Mouse (Mus musculus) macrophage (primary cell): ENCODE measurements around the gene Mpnd. TPM values are rescaled to one million over a fixed set of nuclear protein-coding genes. Genes with fewer than 3 reads are reported as not detected.

Experiments used
- H3K27ac ChIP-seq: fragments of 350-480 bp; formaldehyde crosslinking; 2 replicates; pipeline ENCODE4 v1.9.0; 2021
- H3K36me3 ChIP-seq: fragments of 350-480 bp; formaldehyde crosslinking; 2 replicates; pipeline ENCODE4 v1.9.0; 2021; ENCODE audit errors: inconsistent target
- H3K4me3 ChIP-seq: fragments of 350-480 bp; formaldehyde crosslinking; 2 replicates; pipeline ENCODE4 v1.9.0; 2021; ENCODE audit errors: inconsistent target
- H3K79me2 ChIP-seq: fragments of 350-480 bp; formaldehyde crosslinking; 2 replicates; pipeline ENCODE4 v1.9.0; 2021; ENCODE audit errors: inconsistent target
- WGBS: methylation state at CpG from one replicate; pipeline ENCODE4 v1.1.7; 2026; ENCODE audit warnings: inconsistent platforms; ENCODE audit not compliant: missing documents; 5-methylcytosine and 5-hydroxymethylcytosine counted together
- polyA plus RNA-seq: library from polyadenylated mRNA; stranded (reverse); fragments of 250-400 nt; gene quantifications from 3 replicates; pipeline ENCODE4 v1.2.4, GENCODE M21; 2018; ENCODE audit warnings: inconsistent platforms

The Mpnd gene
- polyA plus RNA-seq, 1 experiment from 2014 or later: 42.2 TPM

DNA sequence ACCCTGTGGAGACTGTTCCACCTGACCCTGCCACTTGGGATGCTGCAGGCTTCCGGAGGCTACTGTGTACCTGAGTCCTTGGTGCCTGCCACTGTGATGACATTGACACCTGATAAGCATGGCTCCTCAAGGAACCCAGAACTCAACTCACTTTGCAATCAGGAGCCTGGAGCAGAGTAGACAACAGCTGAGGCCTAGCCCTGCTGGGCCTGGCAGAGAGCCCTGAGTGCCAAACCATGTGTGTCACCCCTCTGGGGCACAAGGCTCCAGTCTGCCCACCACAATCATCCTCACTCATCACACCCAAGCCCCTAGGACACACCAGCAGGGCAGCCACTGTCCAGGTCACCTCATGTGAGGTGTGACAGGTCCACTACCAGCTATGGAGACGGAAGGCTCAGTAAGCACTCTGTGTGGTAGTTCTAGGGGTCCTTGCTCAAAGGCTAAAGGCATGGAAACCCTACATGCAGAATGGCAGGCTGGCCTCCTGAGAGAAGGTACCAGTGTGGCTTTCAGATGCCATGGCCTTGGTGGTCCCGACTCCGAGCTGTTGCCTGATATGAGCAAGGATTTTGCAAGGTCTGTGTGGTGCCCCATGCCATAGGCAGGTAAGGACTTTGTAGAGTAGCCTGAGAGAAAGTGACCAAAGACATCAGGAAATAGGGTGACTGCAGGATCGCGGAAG lies 15.0 kb downstream of the Mpnd start:
- H3K36me3 ChIP-seq: peaks cover 50% of the 10 kb centered on the region
- H3K4me3 ChIP-seq: no peak overlapping the region
- peak overlapping the region; percentile 98 for H3K27ac ChIP-seq
- H3K79me2 ChIP-seq: peaks cover 87% of the 10 kb centered on the region
- 85% methylated on average over 6 of the region's 6 CpGs for WGBS

GRCm38 (mm10) chr17:56021161-56021910 lies 15.8 kb downstream of the Mpnd start:
- 17% methylated on average over 4 of the region's 4 CpGs for WGBS
- Histone ChIP-seq H3K79me2 (peaks cover 95% of the 10 kb centered on the region), H3K4me3 (no peak overlapping the region), H3K27ac (peak overlapping the region; percentile 98), H3K36me3 (peaks cover 43% of the 10 kb centered on the region)

- Histone ChIP-seq H3K79me2 (peaks cover 99% of the 10 kb centered on the region), H3K36me3 (peaks cover 32% of the 10 kb centered on the region; the same call in 1 of the 2 replicates), H3K4me3 (no peak overlapping the region), H3K27ac (peak overlapping the region; percentile 98)
- 78% methylated on average over 2 of the region's 2 CpGs for WGBS
Observed at GRCm38 (mm10) chr17:56022131-56022988, 16.8 kb downstream of the Mpnd start.

- no peak overlapping the region for H3K4me3 ChIP-seq
- peaks cover 27% of the 10 kb centered on the region; the same call in 1 of the 2 replicates for H3K36me3 ChIP-seq
- H3K79me2 ChIP-seq: peaks cover 99% of the 10 kb centered on the region
- 81% methylated on average over 4 of the region's 4 CpGs for WGBS
- peak overlapping the region; percentile 98 for H3K27ac ChIP-seq
Observed at GRCm38 (mm10) chr17:56022989-56023290, 17.4 kb downstream of the Mpnd start.

- WGBS: 9% methylated on average over 5 of the region's 5 CpGs
- H3K79me2 ChIP-seq: peaks cover 100% of the 10 kb centered on the region
- H3K27ac ChIP-seq: peak overlapping the region; percentile 98
- H3K36me3 ChIP-seq: peaks cover 22% of the 10 kb centered on the region; the same call in 1 of the 2 replicates
- no peak overlapping the region for H3K4me3 ChIP-seq
Observed at GRCm38 (mm10) chr17:56023386-56023785, 17.9 kb downstream of the Mpnd start.

DNA sequence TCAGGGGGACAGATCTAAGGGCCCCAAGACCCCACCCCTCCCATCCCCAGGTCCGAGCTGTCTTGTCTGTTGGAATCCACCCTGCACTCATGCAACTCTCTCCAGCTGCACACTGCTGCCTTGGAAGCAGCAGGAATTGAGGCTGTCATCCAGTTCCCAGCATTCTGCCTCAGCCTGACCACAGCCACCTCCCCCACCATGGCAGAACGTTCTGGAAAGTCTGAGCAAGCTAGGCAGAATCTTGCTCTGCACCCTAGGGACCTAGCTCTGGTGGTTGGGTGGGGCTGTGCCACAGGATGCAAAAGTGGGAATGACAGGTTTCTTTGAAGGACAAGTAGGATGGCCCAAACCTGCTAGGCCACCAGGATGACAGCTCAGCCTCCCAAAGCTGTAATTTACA lies 19.0 kb downstream of the Mpnd start:
- WGBS: 68% methylated on average over 2 of the region's 2 CpGs
- peak overlapping the region; percentile 98 for H3K27ac ChIP-seq
- peaks cover 100% of the 10 kb centered on the region for H3K79me2 ChIP-seq
- no peak overlapping the region for H3K4me3 ChIP-seq
- H3K36me3 ChIP-seq: peaks cover 11% of the 10 kb centered on the region; the same call in 1 of the 2 replicates

- Histone ChIP-seq H3K36me3 (peaks cover 7% of the 10 kb centered on the region; the same call in 1 of the 2 replicates), H3K4me3 (no peak overlapping the region), H3K27ac (peak overlapping the region; percentile 98), H3K79me2 (peaks cover 100% of the 10 kb centered on the region)
- WGBS: 75% methylated on average over 5 of the region's 5 CpGs
Observed at GRCm38 (mm10) chr17:56024931-56025330, 19.4 kb downstream of the Mpnd start.

DNA sequence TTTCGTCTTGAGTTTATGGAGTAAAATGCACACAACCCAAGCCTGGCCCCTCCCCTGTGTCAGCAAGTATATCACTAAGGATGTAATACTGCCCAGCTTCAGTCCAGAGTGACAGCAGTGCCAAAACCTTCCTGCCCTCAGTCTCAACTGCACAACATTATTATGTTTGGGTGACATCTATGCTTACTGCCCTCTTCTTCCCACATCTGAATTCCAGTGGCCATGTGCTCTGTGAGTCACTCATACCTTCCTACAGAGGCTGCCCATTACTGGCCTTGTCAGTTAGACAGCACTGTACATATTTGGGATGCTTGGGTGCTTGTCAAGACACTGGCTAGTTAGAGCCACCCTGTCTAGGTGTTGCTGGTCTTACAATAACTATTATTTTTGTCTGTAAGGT lies 20.8 kb downstream of the Mpnd start:
- Histone ChIP-seq H3K4me3 (no peak overlapping the region), H3K27ac (peak overlapping the region; percentile 98), H3K36me3 (no peaks in the 10 kb centered on the region; the same call in 1 of the 2 replicates), H3K79me2 (peaks cover 100% of the 10 kb centered on the region)
- WGBS: 76% methylated on average over 1 of the region's 1 CpGs

- Histone ChIP-seq H3K79me2 (peaks cover 100% of the 10 kb centered on the region), H3K4me3 (no peak overlapping the region), H3K36me3 (no peaks in the 10 kb centered on the region; the same call in 1 of the 2 replicates), H3K27ac (peak overlapping the region; percentile 98)
- 42% methylated on average over 1 of the region's 1 CpGs for WGBS
Observed at GRCm38 (mm10) chr17:56026881-56027280, 21.4 kb downstream of the Mpnd start.

GRCm38 (mm10) chr17:56027801-56028441 lies 22.4 kb downstream of the Mpnd start:
- H3K27ac ChIP-seq: peak overlapping the region; percentile 98
- H3K79me2 ChIP-seq: peaks cover 100% of the 10 kb centered on the region
- no peak overlapping the region for H3K4me3 ChIP-seq
- H3K36me3 ChIP-seq: no peaks in the 10 kb centered on the region; the same call in 1 of the 2 replicates
- 97% methylated on average over 5 of the region's 5 CpGs for WGBS

DNA sequence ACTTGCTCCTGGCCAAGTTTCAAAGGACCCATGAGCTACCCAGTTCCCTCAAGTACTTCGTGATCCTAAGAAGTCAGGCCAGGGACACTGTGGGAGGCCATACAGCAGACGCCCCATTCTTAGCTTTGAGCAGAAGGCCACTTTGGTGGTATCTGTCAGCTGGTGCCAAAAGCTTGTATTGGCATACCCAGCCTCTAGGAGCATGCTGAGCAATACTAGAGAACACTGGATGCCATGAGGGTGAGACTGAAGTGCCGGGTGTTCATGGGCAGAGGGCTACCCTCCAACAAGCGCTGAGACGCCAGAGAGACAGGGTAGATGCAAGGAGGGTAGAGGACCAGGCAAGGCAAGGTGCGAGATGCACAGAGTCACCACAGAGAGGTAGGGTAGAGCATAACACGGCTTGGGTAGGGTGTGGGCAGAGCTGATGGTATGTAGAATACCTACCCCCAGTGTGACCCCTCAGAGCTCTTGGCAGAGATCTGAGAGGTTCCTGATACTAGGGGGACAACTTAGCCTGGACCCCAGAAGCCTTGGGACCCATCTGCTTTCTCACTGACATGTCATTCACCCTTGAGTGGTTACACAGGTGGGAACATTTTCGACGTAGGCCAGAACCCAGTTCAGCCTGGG lies 24.8 kb downstream of the Mpnd start:
- no peaks in the 10 kb centered on the region; the same call in 1 of the 2 replicates for H3K36me3 ChIP-seq
- H3K27ac ChIP-seq: peak overlapping the region; percentile 98
- no peak overlapping the region for H3K4me3 ChIP-seq
- H3K79me2 ChIP-seq: peaks cover 100% of the 10 kb centered on the region
- WGBS: 65% methylated on average over 9 of the region's 9 CpGs

GRCm38 (mm10) chr17:56030919-56031318 lies 25.4 kb downstream of the Mpnd start:
- Histone ChIP-seq H3K36me3 (no peaks in the 10 kb centered on the region; the same call in 1 of the 2 replicates), H3K4me3 (no peak overlapping the region), H3K27ac (peak overlapping the region; percentile 98), H3K79me2 (peaks cover 100% of the 10 kb centered on the region)
- WGBS: 4% methylated on average over 5 of the region's 5 CpGs

GRCm38 (mm10) chr17:56031431-56031830 lies 25.9 kb downstream of the Mpnd start:
- peak overlapping the region; percentile 98 for H3K27ac ChIP-seq
- H3K79me2 ChIP-seq: peaks cover 99% of the 10 kb centered on the region
- no peak overlapping the region for H3K4me3 ChIP-seq
- WGBS: 89% methylated on average over 7 of the region's 7 CpGs
- H3K36me3 ChIP-seq: no peaks in the 10 kb centered on the region; the same call in 1 of the 2 replicates
